Mouse (Mus musculus) midbrain, embryonic 16.5 days (tissue): ENCODE measurements around the gene Dbn1. TPM values are rescaled to one million over a fixed set of nuclear protein-coding genes. Genes with fewer than 3 reads are reported as not detected.

Source experiments
- ATAC-seq: fragments of 200-750 bp; cut with Nextera tagmentation; 2 replicates; pipeline ENCODE4 v1.8.0; 2017; ENCODE audit warnings: moderate TSS enrichment
- H3K27ac ChIP-seq: fragments of 300-500 bp; sonication (generic); 2 replicates; pipeline ENCODE4 v1.5.1; 2014; ENCODE audit warnings: mild to moderate bottlenecking, low read length, mixed read lengths
- H3K27me3 ChIP-seq: fragments of 300-500 bp; sonication (generic); 2 replicates; pipeline ENCODE4 v1.6.1; 2014; ENCODE audit warnings: low read depth, low read length, mixed read lengths; ENCODE audit not compliant: control insufficient read depth, insufficient read depth
- H3K36me3 ChIP-seq: fragments of 300-500 bp; sonication (generic); 2 replicates; pipeline ENCODE4 v1.6.1; 2014; ENCODE audit warnings: mild to moderate bottlenecking, low read length, moderate library complexity, mixed read lengths; ENCODE audit not compliant: control insufficient read depth, insufficient read depth
- H3K4me1 ChIP-seq: fragments of 300-500 bp; sonication (generic); 2 replicates; pipeline ENCODE4 v1.6.1; 2014; ENCODE audit warnings: mild to moderate bottlenecking, low read length, mixed read lengths; ENCODE audit not compliant: control insufficient read depth, insufficient read depth
- H3K4me2 ChIP-seq: fragments of 300-500 bp; sonication (generic); 2 replicates; pipeline ENCODE4 v1.6.1; 2014; ENCODE audit warnings: mild to moderate bottlenecking, low read length, mixed read lengths
- H3K4me3 ChIP-seq: fragments of 300-500 bp; sonication (generic); 2 replicates; pipeline ENCODE4 v1.5.1; 2014; ENCODE audit warnings: low read depth, mild to moderate bottlenecking, low read length, moderate library complexity, mixed read lengths
- H3K9ac ChIP-seq: fragments of 300-500 bp; sonication (generic); 2 replicates; pipeline ENCODE4 v1.6.1; 2014; ENCODE audit warnings: low read depth, low read length, mixed read lengths
- H3K9me3 ChIP-seq: fragments of 300-500 bp; sonication (generic); replicated peaks from 2 replicates; pipeline ENCODE4 v1.6.1; 2014; ENCODE audit warnings: mild to moderate bottlenecking, low read length, mixed read lengths; ENCODE audit not compliant: control insufficient read depth, poor library complexity, severe bottlenecking
- WGBS: fragments of 180-500 bp; shearing (Covaris S2); extraction: QIAGEN DNeasy Blood & Tissue Kit; methylation state at CpG from one replicate; pipeline ENCODE4 v1.1.7; 2014; 5-methylcytosine and 5-hydroxymethylcytosine counted together
- polyA plus RNA-seq: library from polyadenylated mRNA; unstranded; fragments of >200 nt; fragmentation: Nextera tagmentation; extraction: Ambion mirVana; gene quantifications from 2 replicates; pipeline ENCODE4 v1.2.1, GENCODE M21; 2015

Dbn1 gene
- polyA plus RNA-seq, 1 experiment from 2014 or later, result 617 TPM

DNA sequence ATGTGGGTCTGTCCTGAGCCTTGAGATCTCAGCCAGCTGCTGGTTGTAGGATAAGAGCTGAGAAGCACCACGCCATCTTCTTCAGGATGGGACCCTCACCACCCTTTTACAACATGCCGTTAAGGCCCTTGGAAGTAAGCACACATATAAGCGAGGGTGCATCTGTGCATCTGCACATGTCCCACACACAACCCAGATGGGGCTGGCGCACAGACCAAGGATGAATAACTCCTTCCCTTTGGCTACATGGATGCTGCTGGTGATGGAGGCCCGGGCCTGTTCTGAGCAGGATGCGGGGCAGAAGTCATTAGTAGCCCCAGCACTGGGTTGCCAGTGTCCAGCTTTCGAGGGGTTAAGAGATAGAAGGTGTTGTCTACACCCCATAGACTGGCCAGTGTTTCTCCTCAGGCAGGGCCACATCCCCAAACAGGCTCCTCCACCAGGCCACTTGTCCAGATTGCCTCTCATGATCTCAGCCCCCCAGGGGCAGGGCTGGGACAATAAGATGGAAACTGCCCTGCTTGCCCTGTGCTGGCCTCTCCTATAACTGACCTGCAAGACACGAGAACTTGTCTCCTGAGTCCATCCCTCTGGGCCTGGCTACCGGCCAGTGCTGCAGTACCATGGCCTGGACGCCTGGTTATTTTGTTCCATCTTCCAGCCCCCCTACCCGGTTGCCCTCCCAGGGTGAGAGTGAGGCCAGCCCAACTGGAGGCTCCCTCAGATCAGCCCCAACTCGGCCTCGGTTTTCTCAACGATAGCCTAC is 1.7 kb downstream of the Dbn1 start:
- WGBS, result 21% methylated on average over 14 of the region's 14 CpGs
- peak overlapping the region; percentile 99 for H3K4me2 ChIP-seq
- ATAC-seq, result no peak
- H3K9me3 ChIP-seq, result no peaks in the 10 kb centered on the region
- H3K4me1 ChIP-seq, result peaks cover 43% of the 10 kb centered on the region
- peak overlapping the region; percentile 83 for H3K4me3 ChIP-seq
- H3K27ac ChIP-seq, result peak overlapping the region; percentile 100
- no peaks in the 10 kb centered on the region for H3K27me3 ChIP-seq
- H3K36me3 ChIP-seq, result peaks cover 13% of the 10 kb centered on the region
- H3K9ac ChIP-seq, result peak overlapping the region; percentile 100

DNA sequence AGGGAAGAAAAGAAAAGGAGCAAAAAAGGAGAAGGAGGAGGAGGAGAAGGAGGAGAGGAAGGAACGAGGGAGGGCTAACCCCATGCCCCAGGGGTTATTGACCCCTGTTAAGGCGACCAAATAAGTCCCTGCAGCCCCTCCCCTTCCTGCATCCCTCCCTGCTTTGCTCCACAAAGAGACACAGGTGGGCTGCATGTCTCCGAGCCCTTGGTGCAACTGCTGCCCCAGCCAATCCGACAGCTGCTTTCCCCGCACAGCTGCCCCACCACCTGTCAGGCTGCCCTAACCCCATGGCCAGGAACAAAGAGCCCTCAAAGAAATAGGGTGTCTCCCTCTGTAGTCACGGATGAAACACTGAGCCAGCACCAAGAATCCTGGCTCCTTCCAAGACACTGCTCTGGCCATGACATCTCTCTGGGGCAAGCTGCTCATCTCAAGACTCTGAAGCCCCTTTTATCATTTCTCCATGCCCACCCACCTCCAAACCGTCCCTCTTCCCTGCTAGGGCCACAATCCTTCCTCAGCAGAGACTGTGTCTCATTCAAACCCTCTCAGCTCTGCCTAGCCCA is 3.3 kb downstream of the Dbn1 start:
- H3K36me3 ChIP-seq, result peaks cover 28% of the 10 kb centered on the region
- no peak for ATAC-seq
- H3K27ac ChIP-seq, result peak overlapping the region; percentile 100
- H3K4me2 ChIP-seq, result peak overlapping the region; percentile 99
- WGBS, result 6% methylated on average over 7 of the region's 7 CpGs
- H3K9ac ChIP-seq, result peak overlapping the region; percentile 100
- H3K4me1 ChIP-seq, result peaks cover 43% of the 10 kb centered on the region
- H3K4me3 ChIP-seq, result peak overlapping the region; percentile 83
- H3K27me3 ChIP-seq, result no peaks in the 10 kb centered on the region
- H3K9me3 ChIP-seq, result no peaks in the 10 kb centered on the region

DNA sequence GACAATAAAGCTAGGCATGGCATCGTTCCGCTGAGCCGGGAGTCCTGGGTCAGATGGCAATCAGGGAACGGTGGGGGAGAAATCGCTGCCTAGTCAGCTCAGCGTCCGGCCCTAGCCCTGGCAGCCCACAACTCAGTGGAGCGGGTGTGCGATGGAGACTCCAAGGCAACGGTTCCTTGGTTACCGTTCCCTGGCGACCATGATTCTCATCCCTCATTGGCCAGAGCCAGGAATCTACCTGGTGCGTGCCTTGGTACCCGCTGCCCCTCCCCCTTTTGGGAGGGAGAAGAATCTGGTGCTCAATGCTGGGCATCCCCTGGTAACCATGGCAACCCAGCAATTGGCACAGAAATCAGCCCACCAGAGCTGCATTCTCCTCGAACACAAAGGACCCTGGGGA is 4.3 kb downstream of the Dbn1 start:
- H3K9ac ChIP-seq, result peak overlapping the region; percentile 100
- under 1% methylated on average over 15 of the region's 15 CpGs for WGBS

DNA sequence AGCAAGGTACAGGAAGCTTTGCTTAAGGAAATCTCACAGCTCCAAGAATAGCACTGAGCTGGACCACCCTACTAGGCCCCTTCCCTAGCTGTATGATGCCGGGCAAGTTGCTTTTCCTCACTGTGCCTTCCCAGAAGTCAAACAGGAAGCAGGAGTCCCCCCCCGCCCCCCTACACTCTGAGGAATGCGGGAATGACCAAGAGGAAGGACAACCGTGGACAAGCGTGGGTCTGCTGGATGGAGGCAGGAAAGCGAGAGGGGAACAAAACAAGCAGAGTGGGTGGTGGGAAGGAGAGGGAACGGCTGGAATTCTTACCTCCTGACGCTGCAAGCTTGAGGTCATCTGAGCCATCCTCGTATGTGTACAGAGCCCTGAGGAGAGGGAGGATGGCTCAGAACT is 4.8 kb downstream of the Dbn1 start:
- peak overlapping the region; percentile 83 for H3K4me3 ChIP-seq
- H3K36me3 ChIP-seq, result peaks cover 30% of the 10 kb centered on the region
- H3K4me1 ChIP-seq, result peaks cover 35% of the 10 kb centered on the region
- H3K9me3 ChIP-seq, result no peaks in the 10 kb centered on the region
- H3K27ac ChIP-seq, result peak overlapping the region; percentile 100
- 34% methylated on average over 9 of the region's 9 CpGs for WGBS
- H3K4me2 ChIP-seq, result peak overlapping the region; percentile 99
- no peaks in the 10 kb centered on the region for H3K27me3 ChIP-seq
- H3K9ac ChIP-seq, result peak overlapping the region; percentile 47
- no peak; the same call in 1 of the 2 replicates for ATAC-seq

More for the DNA sequence above, 4.3 kb downstream of the Dbn1 start:
- H3K4me2 ChIP-seq, result peak overlapping the region; percentile 99
- peak; percentile 87 for ATAC-seq
- no peaks in the 10 kb centered on the region for H3K9me3 ChIP-seq
- peak overlapping the region; percentile 100 for H3K27ac ChIP-seq
- H3K4me1 ChIP-seq, result peaks cover 40% of the 10 kb centered on the region
- H3K36me3 ChIP-seq, result peaks cover 30% of the 10 kb centered on the region
- peak overlapping the region; percentile 83 for H3K4me3 ChIP-seq
- H3K27me3 ChIP-seq, result no peaks in the 10 kb centered on the region

DNA sequence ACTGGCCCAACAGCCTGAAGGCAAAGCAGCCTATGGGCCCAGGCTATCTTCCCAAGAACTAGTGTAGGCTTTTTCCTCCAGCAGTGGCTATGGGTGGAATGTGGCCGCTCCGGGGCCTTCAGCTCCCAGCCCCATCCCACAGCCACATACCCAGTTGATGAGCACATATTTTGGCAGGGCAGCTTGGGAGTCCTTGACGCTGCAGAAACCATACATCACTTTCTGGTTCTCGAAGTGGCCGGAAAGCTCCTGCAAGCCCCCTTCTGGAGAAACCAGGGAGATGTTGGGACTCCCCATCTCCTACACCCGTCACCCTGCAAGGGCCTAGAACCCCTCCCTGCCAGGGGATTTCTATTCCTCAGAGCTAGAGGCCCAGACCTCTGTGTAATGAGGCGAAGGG is 5.4 kb downstream of the Dbn1 start:
- 0 out of 2 replicates have a peak overlapping the region, but pooled peaks have one; percentile 18 for H3K9ac ChIP-seq
- peaks cover 34% of the 10 kb centered on the region for H3K4me1 ChIP-seq
- no peaks in the 10 kb centered on the region for H3K27me3 ChIP-seq
- H3K9me3 ChIP-seq, result no peaks in the 10 kb centered on the region
- H3K4me3 ChIP-seq, result peak overlapping the region; percentile 83; the same call in 1 of the 2 replicates
- H3K27ac ChIP-seq, result peak overlapping the region; percentile 100
- no peak for ATAC-seq
- peaks cover 33% of the 10 kb centered on the region for H3K36me3 ChIP-seq
- 75% methylated on average over 7 of the region's 7 CpGs for WGBS
- H3K4me2 ChIP-seq, result peak overlapping the region; percentile 99

DNA sequence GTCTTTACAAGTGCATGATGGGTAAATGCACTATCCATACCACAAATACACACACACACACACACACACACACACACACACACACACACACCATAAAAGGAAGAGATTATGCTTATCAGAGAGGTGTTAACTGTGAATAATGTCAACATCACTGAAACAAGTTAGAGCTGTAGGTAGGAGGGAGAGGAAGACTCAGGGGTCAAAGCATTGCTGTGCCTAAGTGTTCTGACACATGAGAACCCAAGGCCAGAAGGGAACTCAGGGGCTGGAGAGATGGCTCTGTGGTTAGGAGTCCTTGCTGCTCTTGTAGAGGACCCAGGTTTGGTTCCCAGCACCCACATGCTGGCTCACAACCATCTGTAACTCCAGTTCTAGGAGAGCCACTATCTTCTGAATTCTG is 8.0 kb downstream of the Dbn1 start:
- no peak for ATAC-seq
- Histone ChIP-seq H3K4me1 (peaks cover 29% of the 10 kb centered on the region), H3K4me2 (no peak overlapping the region), H3K9ac (no peak overlapping the region), H3K27me3 (no peaks in the 10 kb centered on the region), H3K9me3 (no peaks in the 10 kb centered on the region), H3K4me3 (no peak overlapping the region), H3K27ac (no peak overlapping the region), H3K36me3 (peaks cover 57% of the 10 kb centered on the region)

DNA sequence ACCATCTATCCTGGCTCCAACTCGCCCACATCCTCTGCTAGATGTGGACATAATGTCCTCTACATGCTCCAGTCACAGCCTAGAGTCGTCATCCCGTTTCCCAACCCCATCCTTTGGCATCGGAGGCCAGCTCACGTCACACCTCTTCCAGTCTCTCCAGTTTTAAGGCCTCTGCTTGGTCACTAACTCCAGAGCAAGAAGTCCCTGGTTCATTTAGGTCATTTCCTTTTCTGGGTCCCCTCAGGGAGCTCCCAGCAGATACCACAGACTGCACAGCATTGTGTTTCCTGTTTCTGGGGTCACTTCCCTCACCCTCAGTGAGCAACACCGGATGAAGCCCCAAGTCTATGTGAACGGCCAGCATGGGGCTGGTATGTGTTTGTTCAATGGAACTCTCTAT is 8.9 kb downstream of the Dbn1 start:
- no peaks in the 10 kb centered on the region for H3K27me3 ChIP-seq
- ATAC-seq, result no peak
- no peak overlapping the region for H3K9ac ChIP-seq
- WGBS, result 88% methylated on average over 7 of the region's 7 CpGs
- no peak overlapping the region for H3K27ac ChIP-seq
- H3K4me3 ChIP-seq, result no peak overlapping the region
- no peak overlapping the region for H3K4me2 ChIP-seq
- no peaks in the 10 kb centered on the region for H3K9me3 ChIP-seq
- H3K4me1 ChIP-seq, result peaks cover 29% of the 10 kb centered on the region
- peaks cover 59% of the 10 kb centered on the region for H3K36me3 ChIP-seq

DNA sequence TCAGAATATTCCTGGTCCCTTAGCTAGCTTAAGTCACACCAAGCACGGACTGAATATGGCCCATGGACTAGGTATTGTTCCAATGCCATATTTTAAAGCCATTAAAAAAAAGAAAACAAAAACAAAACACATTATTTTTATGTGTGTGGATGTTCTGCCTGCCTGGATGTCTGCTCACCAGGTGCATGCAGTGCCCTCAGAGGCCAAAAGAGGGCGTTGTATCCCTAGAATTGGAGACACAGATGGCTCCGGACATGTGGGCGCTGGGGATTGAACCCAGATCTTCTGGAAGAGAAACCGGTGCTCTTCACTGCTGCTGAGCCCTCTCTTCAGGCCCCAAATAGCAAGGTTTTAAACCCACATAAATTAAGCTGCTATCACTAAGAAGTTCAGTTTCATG is 9.9 kb downstream of the Dbn1 start:
- H3K27ac ChIP-seq, result no peak overlapping the region
- H3K27me3 ChIP-seq, result no peaks in the 10 kb centered on the region
- peaks cover 32% of the 10 kb centered on the region for H3K4me1 ChIP-seq
- H3K4me3 ChIP-seq, result no peak overlapping the region
- peaks cover 59% of the 10 kb centered on the region for H3K36me3 ChIP-seq
- no peaks in the 10 kb centered on the region for H3K9me3 ChIP-seq
- WGBS, result 46% methylated on average over 5 of the region's 5 CpGs
- no peak for ATAC-seq
- H3K9ac ChIP-seq, result no peak overlapping the region
- H3K4me2 ChIP-seq, result no peak overlapping the region

DNA sequence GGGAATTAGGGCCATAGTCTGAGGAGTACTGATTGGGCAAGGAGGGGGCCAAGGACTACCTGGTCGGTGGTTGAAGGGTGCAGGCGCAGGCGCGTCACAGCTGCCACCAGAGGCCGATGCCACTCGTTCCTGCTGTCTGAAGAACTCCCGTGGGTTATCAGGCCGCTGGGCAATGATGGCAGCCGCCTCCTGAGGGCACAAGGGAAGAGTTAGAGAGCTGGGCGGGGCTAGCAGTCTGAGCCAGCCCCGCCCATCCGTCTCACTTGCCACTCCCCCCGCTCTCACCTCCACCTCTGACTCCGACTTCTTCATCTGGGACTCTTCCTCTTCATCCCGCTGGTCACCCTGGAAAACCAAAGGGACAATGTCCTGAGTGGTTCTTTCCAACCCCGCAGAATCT is 10.4 kb downstream of the Dbn1 start:
- WGBS, result 72% methylated on average over 16 of the region's 16 CpGs
- H3K4me3 ChIP-seq, result no peak overlapping the region
- H3K36me3 ChIP-seq, result peaks cover 58% of the 10 kb centered on the region
- no peak for ATAC-seq
- H3K9me3 ChIP-seq, result no peaks in the 10 kb centered on the region
- no peaks in the 10 kb centered on the region for H3K27me3 ChIP-seq
- H3K4me2 ChIP-seq, result no peak overlapping the region
- H3K27ac ChIP-seq, result peak overlapping the region; percentile 19; the same call in 1 of the 2 replicates
- H3K9ac ChIP-seq, result no peak overlapping the region
- peaks cover 32% of the 10 kb centered on the region for H3K4me1 ChIP-seq
